Mouse (Mus musculus) olfactory bulb, adult 2 months (tissue): ENCODE data around the gene Pbxip1.

Experiments
- CTCF ChIP-seq: fragments of 200-500 bp; IDR thresholded peaks from 2 replicates; pipeline ENCODE4 v1.5.1; 2012; ENCODE audit warnings: low read depth, mild to moderate bottlenecking, low read length, moderate library complexity; ENCODE audit not compliant: insufficient read depth
- POLR2A ChIP-seq: fragments of 200-500 bp; IDR thresholded peaks from 2 replicates; pipeline ENCODE4 v1.6.1; 2012; ENCODE audit warnings: mild to moderate bottlenecking, low read depth, low read length, moderate library complexity; ENCODE audit not compliant: insufficient read depth

- TF ChIP-seq CTCF = no peak
- no peak for TF ChIP-seq POLR2A
Observed at GRCm38 (mm10) chr3:89468268-89468667, 31.8 kb downstream of the Pbxip1 start.
